Mouse (Mus musculus) MN1 (cell line): ENCODE results near the gene Ssbp3.

Source experiments
- DNase-seq: peaks from one replicate; pipeline ENCODE4 v3.0.0-alpha.2; 2016; ENCODE audit warnings: low spot score

The Ssbp3 gene

DNA sequence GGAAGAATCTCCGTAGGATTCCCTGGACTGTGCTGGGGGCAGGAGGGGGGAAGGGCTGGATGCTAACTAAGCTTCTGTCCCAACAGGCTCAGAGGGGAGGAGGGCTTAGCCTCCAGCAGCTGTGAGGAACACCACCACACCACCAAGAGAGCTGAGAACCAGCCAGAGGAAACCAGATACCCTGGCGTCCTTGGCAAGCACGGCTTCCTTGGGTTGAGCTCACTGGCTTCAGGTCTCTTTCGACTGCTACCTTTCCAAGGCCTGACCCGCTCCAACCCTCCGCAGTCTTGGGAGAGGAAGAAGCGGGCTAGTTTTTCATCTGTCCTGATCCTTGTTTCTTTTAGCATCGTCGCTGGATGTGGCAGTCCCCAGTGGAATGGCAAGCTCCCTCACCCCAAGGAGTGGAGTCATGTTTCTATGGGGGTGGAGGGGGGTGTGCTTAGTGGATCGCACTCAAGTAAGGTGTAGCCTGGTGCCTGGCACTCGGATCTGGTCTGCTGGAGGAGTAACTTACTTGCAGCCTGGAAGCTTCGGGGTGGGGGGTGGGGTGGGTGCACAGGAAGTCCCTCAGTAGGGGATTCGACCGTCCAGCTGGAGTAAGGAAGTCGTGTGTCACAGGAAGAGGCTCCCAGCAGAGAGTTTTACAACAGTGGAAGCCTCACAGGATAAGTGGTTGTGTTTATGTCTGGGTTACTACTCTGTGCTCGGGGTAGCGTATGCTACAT, 2.6 kb upstream of the Ssbp3 start:
- peak; percentile 47 for DNase-seq

- peak; percentile 16 for DNase-seq
These were observed 2.1 kb upstream of the Ssbp3 start for GRCm38 (mm10) chr4:106908426-106908809.

DNA sequence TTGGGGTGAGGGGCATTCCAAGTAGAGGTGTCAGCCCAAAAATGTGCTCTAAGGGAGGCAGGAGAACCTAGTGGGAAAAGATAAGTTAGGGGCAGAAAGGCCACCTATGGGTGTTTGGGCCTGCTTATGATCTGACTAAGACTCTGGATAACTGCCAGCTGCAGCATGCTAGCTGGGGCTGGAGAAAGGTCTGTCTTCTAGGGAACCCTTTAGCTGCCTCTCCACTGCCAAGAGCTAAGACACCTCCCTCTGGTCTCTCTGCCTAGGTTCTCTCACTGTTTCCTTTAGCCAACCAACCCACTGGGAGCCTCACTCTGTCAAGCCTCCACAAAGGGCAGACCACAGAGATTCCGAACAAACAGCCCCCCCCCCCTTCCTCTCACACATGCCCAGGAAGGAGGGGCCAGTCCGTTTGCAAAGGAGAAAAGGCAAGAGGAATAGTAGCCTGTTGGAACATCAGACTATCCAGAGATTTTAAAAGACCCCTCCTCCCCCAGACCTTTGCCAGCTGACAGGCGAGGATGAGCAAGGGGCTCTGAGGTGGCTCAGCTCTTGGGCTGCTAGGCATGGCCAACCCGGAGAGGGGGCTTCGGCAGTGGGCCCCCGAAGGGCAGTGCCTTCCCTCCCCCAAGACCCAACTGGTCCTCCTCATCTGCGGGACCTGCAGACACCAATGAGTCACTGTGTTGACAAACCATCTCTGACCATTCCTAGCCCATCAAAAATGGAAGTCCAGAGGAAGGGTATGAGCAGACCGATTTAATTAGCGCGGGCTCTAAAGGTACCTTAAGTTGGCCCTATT, 1.4 kb upstream of the Ssbp3 start:
- DNase-seq = peak; percentile 74

DNA sequence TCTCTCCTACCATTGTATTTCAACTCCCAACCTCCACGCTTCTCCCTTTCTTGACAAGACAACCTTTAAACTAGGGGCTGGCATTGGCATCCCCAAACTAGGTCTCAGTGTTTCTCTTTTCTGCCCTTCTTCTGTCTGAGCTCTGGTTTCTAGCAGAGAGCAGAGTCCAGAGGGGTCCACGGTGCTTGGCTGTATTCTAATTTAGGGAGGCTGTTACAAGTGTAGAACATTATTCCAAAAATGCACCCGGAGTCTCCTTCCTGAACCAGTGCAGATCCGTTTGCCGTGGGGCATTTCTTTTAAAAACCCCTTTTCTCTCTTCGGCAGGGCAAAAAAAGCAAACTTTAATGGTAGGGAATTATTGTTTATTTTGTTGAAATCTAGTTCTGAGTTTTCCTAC, 704 bp upstream of the Ssbp3 start:
- DNase-seq = no peak

- peak; percentile 89 for DNase-seq
These were observed 823 bp downstream of the Ssbp3 start for GRCm38 (mm10) chr4:106911246-106911801.

- no peak for DNase-seq
These were observed 1.6 kb downstream of the Ssbp3 start for GRCm38 (mm10) chr4:106911951-106912688.

DNA sequence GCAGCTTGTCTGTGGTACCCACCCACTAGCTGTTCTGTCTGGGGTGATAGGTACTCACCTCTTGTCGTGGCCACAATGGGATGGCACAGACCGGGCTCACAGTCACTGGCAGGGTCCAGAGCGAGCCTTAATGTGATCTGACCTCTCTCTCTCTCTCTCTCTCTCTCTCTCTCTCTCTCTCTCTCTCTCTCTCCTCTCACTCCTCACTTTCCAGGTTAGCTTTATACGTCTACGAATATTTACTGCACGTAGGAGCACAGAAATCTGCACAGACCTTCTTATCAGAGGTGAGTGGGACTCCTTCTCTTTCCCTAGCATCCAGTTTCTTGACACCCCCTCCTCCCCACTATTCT, 2.2 kb downstream of the Ssbp3 start:
- no peak for DNase-seq

DNA sequence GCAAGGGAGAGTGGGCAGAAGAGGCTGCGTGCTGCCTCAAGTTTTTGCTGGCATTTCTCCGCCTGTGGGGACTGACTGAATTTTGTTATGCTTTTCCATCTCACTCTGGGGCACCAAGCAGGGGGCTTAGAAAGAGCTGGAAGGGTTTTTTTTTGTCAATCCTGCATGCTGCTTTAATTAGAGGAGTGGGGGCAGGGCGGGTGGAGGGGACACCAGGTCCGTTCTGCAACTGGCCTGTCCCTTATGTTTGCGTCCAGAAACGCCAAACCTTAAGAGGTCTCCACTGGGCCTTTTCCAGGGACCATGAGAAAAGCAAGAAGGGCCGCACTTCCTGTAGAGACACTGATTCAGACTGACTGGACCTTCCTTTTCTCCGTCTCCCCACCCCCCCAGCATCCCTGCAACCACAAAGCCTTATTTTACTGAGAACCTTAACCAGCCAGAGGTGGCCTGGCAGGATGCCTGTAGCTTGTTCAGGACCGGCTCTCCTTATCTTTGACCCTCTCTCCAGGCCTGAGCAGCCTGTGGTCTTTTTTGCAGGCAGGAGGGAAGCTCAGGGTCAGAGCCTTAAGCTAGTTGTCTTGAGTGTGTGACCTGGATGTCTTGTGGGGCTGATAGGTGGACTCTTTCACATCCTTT, 3.0 kb downstream of the Ssbp3 start:
- DNase-seq = peak; percentile 27

DNA sequence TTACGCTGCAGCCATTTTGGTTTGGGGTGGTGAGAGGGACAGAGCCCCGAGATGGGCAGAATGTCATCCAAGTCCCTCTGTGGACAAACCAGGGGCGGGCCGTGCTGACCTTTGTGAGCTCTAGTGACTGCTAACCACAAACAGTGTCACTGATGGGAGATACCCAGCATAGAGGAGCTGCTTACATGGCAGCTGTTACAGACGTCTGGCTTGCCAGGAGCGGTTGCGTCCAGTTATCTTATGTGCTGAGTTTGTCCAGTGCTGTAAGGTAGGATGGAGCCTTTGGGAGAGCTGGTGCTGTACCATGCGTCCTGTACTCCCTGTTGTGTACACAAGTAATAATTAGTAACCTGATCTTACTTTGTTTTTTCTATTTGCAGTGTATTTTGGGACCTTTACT, 4.8 kb downstream of the Ssbp3 start:
- no peak for DNase-seq

DNA sequence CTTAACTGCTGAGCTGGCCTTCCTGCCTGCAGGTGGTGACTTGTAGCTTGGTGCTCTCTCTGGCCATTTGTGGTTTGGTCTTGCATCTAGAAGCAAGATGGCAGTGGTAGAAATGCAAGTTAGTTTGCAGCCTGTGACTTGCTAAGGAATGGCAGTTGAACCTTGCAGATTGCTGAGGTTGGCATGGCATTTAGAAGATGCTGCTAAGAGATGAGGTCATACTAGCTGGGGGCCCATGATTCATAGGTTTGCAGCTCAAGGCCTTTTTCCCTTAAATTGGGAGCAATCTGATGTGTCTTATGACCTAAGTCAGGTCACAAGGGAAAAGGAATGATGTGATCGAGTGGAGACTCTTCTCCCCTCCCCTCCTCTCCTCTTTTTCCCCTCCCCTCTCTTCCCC, 7.8 kb downstream of the Ssbp3 start:
- DNase-seq = peak; percentile 34

DNA sequence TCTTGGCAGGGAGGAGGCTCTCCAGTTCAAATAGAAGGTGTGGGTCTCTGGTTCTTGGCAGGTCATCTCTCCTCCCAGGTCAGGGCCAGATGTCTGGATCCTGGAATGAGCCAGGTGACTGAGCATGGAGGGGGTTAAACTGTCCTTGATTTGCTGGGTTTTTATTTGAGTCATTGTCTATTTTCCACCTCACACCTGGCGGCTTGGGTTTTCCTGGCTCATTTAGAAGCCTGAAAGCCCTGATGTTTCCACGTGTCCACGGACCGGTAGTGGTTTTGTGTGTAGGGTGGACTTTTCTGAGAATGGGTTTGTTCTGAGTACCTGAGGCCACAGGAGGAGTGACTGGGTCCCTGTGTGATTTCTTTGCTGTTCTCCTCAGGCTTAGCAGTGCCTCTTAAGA, 9.6 kb downstream of the Ssbp3 start:
- no peak for DNase-seq

DNA sequence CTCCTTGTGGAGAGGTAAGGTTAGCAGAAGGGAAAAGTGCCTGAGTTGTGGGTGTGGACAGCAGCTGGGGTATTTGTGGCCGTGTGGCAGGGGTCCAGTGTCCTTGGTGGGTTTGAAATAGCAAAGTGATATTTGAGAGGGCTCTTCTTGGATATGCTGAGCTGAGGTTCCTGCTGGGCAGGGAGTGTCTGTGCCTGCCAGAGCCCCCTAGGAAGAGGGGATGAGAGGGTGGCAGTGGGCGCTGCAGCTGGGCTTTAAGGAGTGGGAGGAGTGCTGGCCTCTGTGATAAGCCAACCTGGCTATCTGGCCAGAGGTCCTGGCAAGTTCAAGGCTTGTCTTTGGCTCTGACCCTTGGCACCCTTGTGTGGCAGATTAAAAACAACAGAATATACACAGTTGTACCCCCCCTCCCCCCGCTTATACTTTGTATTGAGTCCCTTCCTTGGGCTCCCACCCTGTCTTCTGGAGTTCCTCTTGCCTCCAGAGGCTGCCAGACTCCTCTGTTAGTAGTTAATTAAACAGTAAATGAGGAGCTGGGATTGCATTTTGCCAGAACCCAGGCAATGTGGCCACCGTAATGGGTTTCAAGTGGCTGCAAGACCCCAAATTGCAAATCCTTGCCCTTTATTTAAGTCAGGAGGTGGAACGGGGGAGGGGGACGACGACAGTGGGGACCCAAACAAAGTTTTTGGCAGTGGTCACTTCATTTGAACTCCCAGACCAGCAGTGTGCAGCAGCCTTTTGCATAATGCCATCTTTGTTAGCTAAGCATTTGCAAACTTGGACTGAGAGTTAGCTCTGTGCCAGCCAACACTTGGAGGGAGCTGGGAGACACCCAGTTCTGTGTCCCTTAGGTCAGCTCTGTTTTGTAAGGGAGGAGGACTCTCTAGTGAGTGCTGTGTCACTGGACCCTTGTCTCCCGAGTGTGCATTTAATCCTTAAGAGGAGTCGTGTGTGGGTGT, 11.2 kb downstream of the Ssbp3 start:
- no peak for DNase-seq

DNA sequence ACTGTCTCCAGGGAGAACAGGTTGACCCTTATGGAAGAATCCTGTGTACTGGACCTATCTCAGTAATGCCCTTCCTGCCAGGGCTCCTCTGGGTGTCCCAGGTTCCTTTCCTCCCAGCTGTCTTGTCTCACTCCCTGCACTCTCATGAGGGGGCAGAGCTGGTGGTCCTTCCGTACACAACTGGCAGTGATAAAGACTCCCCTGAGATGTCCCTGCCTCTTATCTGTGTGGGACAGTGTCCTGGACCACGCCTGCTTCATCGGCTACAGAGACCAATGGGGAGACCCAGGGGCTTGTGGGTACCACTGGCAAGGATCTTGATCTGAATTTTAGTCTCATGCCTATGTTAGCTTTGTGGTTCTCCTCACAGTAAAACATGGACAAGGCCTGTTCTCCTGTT, 12.4 kb downstream of the Ssbp3 start:
- DNase-seq = no peak

DNA sequence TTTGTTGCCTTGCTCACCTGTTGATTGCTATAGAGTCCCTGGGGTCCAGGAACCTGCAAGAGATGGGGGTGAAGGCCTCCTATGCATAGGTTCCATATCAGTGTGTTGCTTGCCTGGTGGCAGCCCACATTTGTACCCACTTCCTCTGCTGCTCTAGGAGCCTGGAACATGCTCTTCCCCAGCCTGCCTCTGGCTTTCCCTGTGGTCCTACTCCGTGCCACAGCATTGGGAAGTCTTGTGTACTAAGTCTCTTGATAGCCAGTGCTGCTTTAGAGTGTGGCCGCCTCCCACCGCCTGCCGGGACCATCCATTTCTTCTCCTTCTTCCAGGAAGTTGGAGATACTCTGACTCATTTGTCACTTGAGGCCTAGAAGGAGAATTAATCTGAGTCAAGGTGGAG, 13.7 kb downstream of the Ssbp3 start:
- no peak for DNase-seq

- no peak for DNase-seq
These were observed 14.4 kb downstream of the Ssbp3 start for GRCm38 (mm10) chr4:106924888-106925287.

DNA sequence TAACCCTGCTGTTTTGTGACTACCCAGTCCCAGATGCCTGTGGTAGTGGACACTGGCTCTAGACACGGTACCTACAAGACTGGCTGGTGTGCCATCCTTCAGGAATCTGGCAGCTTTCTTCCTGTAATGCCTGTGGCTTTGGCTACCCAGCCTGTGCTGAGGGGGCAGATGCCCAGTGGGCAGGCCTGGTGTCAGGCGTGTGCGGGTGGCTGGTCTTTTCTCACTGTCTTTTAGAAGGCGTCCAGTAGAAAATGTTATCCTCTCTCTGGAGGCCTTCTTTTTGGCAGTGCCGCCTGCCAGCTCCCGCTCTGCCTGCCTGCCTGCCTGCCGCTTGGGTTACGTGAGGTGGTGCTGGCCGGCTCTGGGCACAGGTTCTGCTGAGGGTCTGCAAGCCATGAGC, 15.9 kb downstream of the Ssbp3 start:
- no peak for DNase-seq

DNA sequence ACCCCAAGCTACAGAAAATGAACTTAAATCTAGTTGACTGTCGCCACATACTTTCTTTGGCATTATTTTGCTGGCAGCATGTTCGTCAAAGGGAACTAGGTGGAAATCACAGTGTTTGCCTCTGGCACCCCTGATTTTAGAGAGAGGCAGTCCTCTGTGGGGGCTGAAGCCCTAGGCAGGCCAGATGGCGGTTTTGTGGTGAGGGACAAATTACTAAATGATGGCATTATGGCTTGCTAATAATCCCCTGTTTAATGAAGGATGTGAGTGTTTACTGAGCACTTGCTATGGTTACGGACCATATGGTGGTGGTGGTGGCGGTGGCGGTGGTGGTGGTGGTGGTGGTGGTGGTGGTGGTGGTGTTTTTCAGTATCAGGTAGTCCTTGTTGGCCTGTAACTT, 16.5 kb downstream of the Ssbp3 start:
- DNase-seq = no peak

DNA sequence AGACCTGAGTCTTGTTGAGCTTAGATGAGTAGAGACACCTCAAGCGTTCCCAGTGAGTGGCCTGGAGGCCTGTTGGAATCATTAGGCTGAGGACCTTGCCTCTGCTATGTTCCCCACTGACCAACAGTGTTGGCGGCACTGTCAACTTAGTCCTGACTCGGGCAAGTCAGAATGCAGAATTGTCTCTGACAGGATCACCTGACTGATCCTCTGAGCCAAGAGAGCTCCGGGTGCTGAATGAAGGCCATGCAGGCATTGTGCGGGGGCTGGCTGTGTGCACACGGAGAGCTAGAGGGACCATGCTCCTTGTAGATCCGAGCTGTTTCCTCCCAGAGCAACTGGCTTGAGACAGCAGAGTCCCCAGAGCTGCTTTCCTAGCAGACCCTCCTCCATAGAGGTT, 18.5 kb downstream of the Ssbp3 start:
- no peak for DNase-seq

DNA sequence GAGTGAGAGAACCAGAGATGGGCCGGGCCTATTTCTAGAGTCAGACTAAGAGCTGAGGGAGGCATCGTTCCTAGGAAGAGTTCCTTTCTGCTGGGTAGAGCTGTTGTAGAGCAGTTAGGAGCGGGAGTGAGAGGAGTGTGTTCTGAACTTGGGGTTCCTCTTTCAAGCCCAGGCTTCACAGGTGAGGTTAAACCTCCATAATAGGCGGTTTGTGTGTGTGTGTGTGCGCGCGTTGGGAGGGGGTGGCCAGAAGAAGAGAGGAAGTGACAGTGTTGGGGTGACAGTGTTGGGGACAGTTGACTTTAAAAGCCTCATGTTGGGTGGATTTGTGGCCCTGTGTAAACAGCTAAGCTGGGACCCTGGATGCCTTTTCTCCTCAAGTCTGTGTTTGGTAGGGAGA, 22.1 kb downstream of the Ssbp3 start:
- no peak for DNase-seq

GRCm38 (mm10) chr4:106933813-106934482, 23.4 kb downstream of the Ssbp3 start:
- DNase-seq = no peak
